Mouse (Mus musculus) cerebellum, postnatal 36 days (tissue): ENCODE results near the gene Zdhhc12.

Experiments
- DNase-seq, 2 experiments: peaks; one replicate each; pipeline ENCODE4 v3.0.0; 2021 to 2022; ENCODE audit warnings: mixed read lengths in 2 of 2

The Zdhhc12 gene

DNA sequence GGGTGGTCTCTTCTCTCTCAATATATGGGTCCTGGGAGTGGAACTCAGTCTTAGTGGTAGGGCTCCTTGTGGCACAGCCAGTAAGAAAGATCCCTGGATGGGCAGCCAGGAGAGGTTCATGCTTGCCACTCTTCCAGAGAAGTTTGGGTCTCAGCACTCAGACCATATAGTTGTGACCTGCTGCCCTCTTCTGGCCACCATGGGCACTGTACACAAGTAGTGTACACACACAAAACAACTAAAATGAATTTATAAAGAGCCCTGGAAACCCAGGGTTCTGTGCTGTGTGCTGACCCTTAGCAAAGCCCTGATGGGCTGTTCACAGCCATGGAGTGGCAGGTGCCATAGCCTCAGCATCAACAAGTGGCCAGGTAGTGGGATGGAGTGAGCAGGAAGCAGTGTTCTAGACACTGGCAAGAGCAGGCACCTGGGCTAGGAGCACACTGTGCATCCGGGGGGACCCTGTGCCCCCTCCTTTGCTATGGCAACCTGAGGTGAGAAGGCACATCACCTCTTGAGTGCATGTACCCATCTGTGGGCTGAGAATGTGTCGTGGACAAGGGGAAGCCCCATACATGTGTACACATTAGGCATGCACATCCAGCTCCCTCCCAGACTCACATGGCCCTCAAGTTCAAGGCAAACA is 2.6 kb upstream of the Zdhhc12 start:
- peak; percentile 53 to 56 for DNase-seq

DNA sequence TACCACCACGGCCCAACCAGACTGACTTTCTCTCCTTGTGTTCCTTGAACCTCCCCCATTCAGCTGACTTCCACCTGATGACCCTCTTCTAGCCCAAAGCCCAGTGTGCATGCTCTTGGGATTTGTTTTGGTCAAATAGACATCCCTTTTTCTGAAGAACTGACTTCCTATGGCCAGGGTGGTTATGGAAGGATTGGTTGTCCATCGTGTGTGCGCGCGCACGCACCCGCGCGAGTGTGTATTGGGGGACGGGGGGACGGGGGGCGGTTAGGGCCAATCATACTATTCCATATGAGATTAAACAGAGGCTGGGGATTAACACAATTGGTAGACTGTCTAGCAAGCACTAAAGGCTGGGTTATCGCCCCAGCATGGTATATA is 750 bp upstream of the Zdhhc12 start:
- no peak for DNase-seq

DNA sequence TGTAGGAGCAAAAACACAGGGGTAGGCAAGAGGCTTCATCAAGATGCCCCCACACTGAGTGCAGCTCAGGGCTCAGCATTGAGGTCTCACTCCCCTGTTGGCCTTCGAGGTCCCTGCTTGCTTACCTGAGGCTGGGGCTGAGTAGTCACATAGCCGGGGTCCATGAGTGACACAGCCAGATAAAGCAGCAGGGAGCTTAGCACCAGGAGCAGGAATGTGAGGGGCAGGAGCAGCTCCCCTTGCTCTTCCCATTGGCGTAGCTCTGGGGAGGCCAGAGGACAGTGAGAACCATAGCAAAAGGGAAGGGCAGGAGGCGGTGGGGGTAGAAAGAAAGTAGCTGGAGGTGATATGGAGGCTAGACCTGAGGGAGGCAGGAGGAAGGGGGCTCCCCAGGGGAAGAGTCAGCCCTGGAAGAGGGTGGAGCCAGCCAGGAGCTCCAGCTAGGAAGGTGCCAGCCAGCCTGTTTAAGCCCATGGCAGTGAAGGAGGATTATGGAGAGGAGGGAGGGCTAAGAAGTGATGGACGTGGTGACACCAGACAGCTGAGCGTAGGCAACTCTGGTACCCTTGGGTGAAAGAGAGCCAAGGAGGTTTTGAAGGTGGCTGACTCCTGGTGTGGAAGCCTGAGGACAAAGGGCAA is 1.0 kb downstream of the Zdhhc12 start:
- DNase-seq: no peak

DNA sequence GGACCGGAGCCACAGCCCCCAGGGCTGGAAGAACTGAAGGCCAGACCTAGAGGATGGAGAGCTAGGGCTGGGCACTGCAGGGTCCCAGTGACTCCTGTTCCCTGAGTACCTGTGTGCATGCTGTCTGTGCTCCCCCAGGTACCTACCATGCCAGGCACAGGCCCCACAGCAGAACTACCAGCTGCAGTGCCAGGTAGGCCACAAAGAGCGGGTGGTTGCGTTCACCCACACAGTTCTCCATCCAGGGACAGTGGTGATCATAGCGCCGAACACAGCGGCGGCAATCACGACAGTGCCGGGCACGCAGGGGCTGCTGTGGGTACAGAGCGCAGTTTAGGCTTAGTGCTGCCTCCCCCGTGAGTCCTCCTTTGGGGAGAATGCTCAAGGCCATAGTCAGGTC is 1.9 kb downstream of the Zdhhc12 start:
- no peak for DNase-seq

DNA sequence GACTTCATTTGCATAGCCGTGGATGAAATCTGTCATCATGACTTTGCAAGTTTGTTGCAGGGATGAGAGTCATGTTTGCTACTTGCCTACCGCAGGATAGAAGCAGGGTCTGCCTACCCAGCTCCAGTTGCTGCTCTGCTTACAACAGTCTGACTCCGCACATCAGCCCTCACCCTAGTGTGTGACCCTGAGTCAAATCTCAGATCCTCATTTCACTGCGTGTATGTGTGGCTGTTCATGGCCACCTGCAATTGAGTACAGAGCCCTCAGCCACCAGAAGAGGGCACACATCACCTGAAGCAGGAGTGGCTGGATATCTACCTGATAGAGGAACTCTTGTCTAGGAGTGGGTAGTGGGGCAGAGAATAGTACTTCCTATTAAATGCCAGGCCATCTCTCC is 6.1 kb downstream of the Zdhhc12 start:
- no peak for DNase-seq

DNA sequence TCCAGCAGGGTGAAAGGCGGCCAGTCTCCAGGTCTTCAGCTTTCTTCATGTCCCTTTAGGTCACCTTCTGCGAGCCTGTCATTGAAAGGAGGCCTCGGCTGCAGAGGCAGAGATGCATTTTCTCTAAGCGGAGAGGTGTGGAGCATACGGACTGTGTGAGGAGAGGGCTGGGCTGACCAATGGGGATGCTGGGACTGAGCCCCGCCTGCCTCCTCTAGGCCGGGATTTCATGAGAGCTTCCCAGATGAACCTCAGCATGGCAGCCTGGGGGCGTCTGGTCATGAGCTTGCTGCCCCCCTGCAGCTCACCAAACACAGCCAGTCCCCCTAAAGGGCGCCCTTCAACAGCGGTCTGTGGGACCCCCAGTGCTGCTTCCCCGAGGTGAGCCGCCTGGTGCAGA is 8.8 kb downstream of the Zdhhc12 start:
- no peak for DNase-seq

DNA sequence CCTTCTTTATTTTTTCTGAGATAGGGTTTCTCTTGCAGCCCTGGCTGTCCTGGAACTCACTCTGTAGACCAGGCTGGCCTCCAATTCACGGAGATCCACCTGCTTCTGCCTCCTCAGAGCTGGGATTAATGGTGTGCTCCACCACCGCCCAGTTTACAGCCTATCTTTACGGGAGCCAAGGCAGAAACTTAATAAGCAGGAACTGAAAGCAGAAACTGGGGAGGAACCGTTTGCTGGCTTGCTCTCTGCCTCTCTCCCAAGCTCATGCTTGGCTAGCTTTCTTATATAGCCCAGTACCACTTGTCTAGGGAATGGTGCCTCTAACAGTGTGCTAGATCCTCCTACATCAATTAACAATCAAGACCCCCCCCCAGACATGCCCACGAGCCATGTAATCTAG is 9.3 kb downstream of the Zdhhc12 start:
- no peak for DNase-seq

DNA sequence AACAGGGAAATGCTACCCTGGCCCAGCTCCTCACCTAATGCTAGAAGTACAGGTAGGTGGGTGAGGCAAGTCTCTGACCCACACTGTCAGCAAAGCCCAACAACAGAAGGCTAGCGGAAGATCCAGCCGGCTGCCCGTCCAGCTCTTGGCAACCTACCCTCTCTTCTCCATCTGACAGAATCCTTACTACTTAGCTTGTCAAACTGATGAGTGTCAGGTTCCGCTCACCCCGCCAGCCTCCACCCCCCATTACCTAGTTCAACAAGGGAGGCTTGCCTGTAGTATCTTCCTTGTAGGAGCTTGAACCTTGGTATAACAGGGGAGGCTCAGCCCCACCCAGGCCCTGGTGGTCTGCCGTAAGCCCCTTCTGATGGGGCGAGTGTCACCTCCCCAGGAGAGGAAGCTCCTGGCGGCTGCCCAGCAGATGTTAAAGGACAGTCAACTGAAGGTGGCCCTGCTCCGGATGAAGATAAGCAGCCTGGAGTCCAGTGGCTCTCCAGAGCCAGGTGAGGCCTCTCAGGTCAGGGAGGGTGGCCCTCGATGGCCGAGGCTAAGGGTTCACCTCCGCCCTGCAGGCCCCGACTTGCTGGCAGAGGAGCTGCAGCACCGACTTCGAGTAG is 13.2 kb downstream of the Zdhhc12 start:
- no peak for DNase-seq

DNA sequence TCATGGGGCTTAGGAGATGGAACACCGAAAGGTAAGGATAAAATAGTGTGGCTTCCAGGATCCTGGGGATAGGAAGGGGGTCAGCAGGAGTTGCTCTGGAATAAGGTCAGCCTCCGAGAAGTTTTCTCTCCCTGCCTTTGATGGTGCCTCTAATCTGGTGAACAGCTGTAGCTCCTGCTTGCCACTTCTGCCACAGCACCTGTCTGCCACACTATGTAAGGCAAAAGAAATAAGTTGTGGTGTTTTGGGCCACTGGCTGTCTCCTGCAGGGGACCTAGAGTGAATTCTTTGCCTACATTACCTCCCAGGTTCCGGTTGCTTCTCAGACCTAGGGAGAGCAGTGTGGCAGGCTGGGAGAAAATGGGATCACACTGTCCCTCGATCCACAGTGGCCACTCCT is 14.7 kb downstream of the Zdhhc12 start:
- no peak for DNase-seq

DNA sequence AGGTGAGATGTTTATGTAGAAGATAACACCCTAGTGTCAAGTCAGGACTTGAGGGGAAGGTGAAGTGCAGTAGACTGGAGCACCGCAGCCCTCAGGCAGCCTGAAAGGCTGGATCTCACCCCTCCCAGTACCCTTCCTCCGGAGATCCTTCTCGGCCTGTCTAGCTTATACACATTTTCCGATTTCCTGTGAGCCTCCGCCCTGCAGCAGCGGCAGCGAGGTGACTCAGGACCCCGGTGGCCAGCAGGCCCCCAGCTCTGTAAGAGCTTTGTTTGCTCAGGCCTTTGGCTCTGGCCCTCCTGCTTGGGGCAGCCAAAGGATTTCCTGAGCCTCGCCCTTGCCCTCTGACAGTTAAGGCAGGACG is 15.1 kb downstream of the Zdhhc12 start:
- DNase-seq: no peak

DNA sequence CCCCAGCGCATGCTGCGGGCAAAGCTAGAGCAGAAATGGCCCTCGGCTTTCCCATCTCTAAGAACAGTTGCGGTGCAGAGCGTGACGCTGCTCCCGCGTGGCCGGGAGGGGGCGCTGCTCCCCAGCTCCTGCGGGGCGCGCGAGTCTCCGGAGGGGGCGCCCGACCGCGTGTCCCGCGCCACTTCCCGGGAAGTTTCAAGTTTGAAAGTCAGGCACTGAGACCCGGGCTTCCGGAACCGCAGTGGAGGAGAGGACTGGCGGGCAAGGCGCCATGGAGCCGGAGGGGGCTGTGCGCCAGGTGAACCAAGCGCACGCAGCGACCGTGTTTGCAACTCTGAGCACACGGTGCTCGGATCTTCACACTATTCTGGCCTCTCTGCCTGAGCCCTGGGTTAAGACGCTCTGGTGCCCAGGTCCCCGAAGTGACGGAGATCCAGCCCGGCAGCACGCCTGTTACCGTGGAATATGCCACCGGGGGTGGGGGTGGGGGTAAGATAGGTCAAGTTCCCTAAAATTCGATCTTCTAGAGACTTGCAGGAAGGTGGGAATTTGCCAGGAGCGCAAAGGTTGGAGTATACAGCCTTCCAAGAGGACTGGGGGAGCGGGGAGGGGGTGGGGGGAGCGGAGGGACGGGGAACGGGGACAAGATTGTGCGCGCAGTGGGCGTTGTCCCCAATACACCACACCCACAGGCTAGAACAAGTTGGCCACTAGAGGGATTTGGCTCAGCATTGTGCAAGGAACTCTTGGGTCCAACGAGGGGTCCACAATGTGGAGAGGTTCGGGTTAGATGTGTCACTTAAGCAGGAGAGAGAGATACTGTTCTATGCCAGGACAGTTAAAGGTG is 15.7 kb downstream of the Zdhhc12 start, which contains the start of gene Pkn3:
Gene Pkn3, plus strand, starts transcription at position 183 of the 847 bp plus-strand sequence.
- DNase-seq: peak; percentile 75 to 82

DNA sequence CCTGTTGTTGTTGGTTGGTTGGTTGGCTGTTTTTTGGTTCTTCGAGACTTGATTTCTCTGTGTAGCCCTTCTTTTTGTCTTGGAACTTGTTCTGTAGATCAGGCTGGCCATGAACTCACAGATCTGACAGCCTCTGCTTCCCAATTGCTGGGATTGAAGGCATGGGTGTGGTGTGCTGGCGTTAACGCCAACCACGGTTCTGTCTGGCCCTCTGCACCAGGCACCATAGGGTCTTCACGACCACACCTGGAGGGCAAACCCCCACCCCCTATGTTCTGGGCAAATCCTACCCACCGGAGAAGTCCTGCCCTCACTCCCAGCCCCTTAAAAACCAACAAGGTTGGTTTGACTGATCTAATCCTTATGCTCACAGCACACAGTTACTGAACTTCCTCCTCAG is 16.5 kb downstream of the Zdhhc12 start:
- DNase-seq: no peak

DNA sequence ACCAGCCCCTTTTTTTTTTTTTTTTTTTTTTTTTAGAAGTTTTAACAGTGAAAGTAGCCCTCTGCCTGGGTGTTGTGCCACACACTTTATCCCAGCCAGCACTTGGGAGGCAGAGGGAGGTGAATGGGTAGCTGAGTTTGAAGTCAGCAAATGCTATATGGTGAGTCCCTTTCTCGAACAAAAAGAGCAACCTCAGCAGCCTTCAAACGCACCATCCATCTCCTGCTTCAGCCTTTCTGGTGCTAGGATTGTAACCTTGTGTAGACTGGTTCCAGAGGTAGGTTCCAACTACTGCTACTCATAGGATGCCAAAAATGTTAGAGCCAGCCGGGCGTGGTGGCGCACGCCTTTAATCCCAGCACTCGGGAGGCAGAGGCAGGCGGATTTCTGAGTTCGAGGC is 17.0 kb downstream of the Zdhhc12 start:
- DNase-seq: no peak

DNA sequence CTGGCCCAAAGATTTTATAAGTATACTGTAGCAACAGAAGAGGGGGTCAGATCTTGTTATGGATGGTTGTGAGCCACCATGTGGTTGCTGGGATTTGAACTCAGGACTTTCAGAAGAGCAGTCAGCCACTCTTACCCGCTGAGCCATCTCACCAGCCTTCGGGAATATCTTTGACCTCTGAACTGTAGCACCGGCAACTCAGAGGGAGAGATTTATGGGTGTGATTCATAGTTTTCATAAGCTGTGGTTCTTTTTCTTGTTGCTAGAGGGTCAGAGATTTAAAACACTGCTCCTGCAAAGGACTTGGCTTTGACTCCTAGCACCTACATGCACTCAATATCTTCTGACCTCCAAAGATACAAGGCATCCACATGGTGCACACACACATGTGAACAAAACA is 17.8 kb downstream of the Zdhhc12 start:
- no peak for DNase-seq

DNA sequence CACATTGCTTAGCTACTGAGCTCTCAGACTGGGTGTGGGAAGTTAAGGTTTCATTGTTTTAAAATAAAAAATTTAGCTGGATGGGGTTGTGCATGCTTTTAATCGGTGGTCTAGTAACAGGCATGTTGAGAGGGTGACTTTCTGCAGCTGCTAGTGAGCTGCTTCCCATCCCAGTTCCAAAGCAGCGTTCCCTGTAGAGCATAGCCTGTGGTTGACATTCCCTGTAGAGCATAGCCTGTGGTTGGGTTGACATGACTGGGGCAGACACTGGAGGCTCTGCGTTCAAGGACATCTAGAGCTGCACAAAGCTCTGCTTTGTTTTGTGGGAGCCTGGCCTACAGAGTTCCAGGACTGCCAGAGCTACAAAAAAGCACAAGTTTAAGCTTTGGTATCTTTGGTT is 20.2 kb downstream of the Zdhhc12 start:
- DNase-seq: no peak

DNA sequence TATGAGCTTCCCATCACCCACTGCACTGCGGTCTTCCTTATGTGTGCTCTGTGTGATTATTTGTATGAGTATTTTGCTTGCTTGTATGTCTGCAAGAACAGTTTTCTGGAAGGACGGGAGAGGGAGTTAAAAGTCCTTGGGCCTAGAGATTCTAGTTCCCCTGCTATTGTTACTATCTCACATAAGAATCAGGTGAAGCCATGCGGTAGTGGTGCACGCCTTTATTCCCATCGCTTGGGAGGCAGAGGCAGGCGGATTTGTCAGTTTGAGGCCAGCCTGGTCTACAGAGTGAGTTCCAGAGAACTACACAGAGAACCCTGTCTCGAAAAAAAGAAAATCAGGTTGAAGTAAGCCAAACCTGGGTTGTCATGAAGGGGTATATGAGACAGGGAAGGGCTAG is 20.6 kb downstream of the Zdhhc12 start:
- no peak for DNase-seq

DNA sequence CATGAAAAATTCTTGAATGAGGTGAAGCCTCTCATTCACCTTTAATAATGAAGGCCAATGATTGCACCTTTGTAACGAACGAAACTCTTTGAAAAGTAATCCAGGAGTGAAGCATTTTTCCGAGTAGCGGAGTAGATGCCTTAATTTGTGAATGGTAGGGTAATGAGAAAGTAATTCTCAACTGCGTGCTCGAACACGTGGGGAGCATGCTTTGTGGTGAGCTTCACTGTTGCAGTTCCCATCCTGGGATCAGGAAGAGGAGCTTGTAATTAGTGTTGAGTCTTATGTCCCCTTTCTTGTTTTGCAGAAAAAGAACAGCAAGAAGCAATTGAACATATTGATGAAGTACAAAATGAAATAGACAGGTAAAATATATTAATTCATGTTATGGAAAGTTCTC is 25.5 kb downstream of the Zdhhc12 start:
- no peak for DNase-seq

DNA sequence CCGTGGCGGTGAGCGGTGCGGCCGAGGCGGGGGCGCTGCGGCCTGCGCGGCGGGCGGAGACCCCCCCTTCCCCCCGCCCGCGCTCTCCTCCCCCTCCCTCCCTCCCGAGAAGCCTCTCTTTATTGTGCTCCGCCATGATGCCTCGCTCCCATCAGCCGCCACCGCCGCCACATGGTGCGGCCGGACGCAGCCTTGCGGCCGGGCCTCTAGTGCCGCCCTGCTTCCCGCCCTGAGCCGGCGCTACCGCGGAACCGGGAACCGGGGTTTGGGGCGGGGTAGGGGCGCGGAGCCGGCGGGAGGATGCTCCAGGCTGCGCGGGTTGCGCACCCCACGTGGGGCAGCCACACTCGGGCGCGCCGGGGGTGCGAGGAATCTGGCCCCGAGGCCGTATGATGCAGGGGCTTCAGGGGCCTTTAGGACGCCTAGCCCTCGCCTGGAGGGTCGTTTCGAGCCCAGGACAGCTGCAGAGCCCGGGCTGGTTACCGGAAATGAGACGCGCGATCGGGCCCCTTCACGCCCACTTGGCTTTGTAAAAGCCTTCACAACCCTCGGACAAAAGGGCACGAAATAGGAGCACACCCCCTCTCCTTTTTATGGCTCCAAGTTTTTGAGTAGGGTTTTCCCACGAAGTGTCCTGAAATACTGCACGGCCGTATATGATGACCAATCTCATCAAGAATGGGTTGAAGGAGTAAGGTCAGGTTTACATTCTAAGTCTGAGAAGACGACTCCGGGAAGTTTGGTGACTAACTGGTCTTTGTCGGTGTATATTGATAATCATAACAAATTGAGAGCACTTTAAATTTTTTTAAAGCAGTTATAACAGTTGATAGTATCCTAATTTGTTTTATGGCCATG is 26.2 kb downstream of the Zdhhc12 start:
- peak; percentile 38 to 54 for DNase-seq

DNA sequence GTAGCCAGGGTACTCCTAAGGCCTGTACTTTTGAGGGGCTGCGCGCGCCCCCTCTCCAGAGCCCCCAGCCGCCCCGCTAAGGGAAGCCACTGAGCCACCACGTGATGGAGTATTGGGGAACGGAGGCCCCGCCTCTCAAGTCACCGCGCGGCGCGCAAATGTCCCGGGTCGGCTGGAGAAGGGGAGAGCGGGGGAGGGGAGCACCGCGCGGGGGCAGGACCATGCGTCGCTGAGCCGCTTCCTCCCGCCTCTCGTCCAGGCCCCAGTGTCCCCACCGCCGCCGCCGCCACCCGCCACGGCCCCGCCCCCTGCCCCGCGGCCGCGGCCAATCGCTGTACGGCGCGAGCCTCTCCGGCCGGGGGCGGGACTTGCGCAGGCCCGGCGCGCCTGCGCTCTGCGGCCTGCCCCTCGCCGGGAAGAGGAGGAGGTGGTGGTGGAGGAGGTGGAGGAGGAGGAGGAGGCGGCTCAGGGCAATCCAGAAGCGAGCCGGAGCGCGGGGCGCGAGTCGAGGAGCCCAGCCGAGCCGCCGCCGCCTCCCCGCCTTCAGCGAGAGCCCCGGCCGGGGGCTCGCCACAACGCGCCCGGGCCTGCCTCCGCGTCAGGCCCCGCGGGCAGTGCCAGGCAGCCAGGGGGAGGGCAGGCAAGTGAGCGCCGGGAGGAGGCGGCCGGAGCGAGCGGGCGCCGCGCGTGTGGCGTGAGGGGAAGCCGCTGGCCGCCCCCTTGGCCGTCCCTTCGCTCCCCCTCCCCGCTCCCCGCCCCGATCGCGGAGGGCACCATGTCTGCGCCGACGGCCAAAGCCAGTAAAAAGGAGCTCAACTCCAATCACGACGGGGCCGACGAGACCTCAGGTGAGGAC is 27.2 kb downstream of the Zdhhc12 start:
- DNase-seq: peak; percentile 87 to 96

DNA sequence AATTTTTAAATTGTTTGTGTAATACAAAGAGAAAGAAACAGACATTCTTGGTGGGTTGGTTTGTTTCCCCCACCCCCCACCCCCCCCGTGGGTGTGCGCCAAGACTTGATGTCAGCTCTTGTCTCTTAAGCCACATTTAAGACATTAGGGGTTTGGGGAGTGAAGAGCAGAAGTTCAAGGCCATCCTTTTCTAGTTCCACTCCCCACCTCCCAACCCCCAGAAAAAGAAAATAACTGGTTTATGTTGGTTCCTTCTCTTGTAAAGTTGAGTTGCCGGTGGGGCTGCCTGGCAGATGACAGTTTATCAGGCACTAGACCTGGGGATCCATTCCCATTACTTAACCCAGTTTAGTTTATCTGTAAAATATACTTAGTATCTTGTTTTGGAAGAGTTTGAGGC is 29.1 kb downstream of the Zdhhc12 start:
- no peak for DNase-seq

DNA sequence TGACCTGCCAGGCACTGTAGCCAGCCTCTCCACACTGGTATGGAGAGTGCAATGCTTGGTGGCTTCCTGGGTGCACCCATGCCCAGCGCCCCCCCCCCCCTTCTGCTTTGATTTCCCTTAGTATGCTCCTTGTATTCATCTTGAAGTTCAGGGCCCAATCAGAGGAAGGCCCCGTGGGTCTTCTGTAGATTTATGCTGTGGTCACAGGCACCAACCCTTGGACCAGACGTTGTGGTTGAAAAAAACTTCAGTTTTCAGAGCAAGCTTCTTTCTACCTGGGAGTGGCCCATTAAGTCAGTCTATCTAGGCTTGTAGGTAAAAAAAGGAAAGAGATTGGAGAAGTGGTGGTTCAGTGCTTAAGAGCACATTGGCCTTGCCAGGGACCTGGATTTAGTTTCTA is 29.7 kb downstream of the Zdhhc12 start:
- DNase-seq: no peak

DNA sequence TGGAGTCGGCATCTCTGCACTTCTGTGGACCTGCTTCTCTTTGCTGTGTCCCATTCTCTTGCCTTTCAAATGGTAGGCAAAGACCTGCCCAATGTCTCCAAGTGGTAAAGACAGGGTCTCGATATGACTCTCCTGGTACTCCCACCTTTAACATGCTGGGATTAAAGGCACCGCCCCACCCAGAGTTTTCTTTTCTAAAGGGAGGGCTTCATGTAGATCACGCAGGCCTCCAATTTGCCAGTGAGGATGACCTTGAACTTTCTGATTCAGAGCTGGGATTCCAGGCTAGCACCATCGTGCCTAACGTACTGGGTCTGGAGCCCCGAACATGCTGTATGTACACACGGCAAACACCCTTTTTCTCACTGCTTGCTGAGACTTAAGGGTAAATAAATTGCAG is 30.2 kb downstream of the Zdhhc12 start:
- DNase-seq: no peak
